Mouse (Mus musculus): ENCODE measurements around the gene 4930563M21Rik.
"Not testable (repeated sequence)": the region's sequence is repeated elsewhere in the genome, so short reads cannot be mapped to it uniquely, and the experiment has no call there.

Gene 4930563M21Rik

DNA sequence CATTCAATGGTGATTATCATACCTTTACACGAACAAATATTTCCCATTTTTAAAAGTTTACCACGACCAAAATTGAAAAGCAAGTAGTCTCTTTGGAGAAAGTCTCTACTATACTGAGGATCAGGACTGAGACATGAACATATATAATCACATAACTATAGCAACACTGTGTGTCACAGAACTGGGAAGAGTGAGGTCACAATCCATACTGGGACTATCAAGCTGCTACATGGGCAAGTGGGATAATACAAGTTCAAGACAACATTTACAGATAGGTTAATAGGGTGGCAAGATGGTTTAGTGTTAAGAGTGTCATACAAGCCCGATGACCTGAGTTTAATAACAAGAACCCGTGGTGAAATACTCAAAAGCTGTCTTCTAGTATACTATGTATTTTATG, at the start of gene 4930563M21Rik:
Gene 4930563M21Rik, minus strand, starts transcription at position 101 of the 400 bp plus-strand sequence.
- in situ Hi-C loops (cut with MboI, MseI) = no loop called here

DNA sequence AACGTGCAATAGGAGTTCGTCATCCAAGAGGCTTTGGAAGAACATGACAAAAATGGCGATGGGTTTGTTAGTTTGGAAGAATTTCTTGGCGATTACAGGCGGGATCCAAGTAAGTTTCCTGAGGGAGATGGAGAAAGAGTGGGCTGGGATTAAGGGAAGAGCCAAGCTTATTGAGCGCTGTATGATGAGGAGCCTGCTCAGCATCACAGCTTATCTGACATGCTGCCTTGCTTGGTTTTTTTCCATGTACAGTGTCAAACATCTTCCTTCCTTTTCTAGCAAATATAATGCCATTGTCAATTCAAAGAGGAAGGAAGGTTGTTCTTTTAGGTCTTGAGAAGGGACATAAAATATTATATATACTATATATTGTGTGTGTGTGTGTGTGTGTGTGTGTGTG, 45.8 kb upstream of the 4930563M21Rik start:
- in situ Hi-C loops (cut with MboI, MseI) = no loop called here

DNA sequence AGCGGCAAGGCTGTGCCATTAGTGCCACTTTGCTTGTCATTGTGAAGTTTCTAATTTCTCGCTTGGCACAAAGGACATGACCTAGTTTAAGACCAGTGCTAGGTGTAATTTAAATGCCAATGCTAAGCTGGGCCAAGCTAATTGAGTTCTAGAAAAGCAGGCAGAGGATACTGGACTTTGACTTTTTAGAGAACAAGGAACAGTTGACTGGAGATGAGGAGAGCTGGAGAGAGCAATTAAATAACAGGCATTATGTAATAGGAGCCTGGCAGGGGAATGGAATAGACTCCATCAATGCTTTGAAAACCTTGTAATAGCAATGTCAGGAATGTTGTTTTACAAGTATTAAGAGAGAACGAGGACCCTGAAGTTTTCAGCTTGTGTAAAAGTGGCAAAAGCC, 43.4 kb upstream of the 4930563M21Rik start:
- in situ Hi-C loops (cut with MboI, MseI) = no loop called here

- in situ Hi-C loops (cut with MboI, MseI) = no loop called here
These were observed 31.9 kb upstream of the 4930563M21Rik start for GRCm38 (mm10) chr9:56042181-56042621.

- in situ Hi-C loops (cut with MboI, MseI) = no loop called here
These were observed 31.2 kb upstream of the 4930563M21Rik start, which contains the start of gene Rcn2 for GRCm38 (mm10) chr9:56041372-56042180. TSS of gene Rcn2 (plus strand) at chr9:56041845.

DNA sequence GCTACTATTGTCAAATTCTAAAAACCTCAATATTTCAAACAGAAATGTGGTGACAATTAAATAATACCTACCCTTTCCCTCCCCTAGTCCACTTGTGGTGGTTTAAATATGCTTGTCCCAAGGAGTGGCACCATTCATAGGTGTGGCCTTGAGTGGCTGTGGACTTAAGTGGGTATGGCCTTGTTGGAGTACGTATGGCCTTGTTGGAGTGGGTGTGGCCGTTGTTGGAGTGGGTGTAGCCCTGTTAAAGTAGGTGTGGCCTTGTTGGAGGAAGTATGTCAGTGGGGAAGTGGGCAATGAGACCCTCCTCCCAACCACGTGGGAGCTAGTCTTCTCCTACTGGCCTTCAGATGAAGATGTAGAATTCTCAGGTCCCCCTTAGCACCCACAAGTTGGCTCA, 21.9 kb upstream of the 4930563M21Rik start:
- in situ Hi-C loops (cut with MboI, MseI) = no loop called here

DNA sequence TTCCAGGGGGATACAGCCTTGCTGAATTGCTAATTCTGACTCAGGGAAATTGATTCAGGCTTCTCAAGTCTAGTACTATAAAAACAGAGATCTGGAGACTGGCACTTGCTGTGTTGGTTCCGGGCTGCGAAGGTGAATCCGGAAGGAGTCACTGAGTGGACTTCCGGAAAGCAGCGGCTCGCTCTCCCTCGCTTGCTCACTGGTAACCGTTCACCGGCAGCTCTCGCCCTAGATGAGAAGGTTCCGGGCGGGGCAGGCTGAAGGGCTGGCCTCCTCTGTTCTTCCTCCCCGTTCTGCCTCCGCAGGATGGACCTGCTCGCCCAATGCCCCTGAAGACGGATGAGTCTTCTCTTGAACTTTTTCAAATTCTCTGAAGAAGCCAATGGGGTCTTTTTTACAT, 16.9 kb upstream of the 4930563M21Rik start:
- in situ Hi-C loops (cut with MboI, MseI) = no loop called here

GRCm38 (mm10) chr9:56024772-56025171, 14.4 kb upstream of the 4930563M21Rik start:
- in situ Hi-C loops (cut with MboI, MseI) = no loop called here

DNA sequence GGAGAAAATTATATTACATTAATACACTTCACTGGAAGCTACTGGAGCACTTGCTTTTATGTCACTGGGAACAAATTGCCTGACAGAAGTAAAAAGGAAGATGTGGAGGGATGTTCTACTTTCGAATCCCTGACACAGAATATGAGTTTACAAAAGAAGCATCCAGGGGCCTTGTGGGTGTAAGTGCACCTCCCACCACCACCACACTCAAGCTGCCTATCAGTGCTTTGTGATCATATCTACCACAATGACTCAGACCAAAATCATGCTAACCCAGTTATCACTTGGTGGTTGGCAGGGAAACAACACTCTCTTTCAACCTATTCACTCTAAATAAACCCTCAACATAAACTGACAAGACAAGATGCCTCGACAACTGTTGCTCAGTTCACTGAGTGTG, 5.7 kb downstream of the 4930563M21Rik start:
- in situ Hi-C loops (cut with MboI, MseI) = not testable (repeated sequence)

DNA sequence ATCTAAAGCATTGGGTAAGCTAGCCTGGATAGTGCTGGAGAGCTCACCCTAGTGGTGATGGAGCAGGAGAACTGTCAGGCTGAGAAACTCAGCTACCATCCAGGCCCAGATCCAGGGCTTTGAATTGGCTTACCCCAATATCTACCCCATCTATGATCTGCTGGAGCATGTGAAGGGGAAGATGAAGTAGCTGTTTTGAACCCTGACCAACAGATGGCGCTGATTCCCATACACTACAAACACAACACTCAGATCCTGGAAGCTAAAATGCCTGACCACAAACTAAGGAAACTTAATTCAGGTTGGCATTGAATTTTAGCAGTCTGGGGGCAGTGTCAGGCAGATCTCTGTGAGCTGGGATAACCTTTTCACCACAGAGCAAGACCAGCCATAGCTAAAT, 63.5 kb downstream of the 4930563M21Rik start:
- in situ Hi-C loops (cut with MboI, MseI) = no loop called here

- in situ Hi-C loops (cut with MboI, MseI) = no loop called here
These were observed 69.0 kb downstream of the 4930563M21Rik start for GRCm38 (mm10) chr9:55941356-55941755.

- in situ Hi-C loops (cut with MboI, MseI) = no loop called here
These were observed 71.7 kb downstream of the 4930563M21Rik start for GRCm38 (mm10) chr9:55938618-55938985.

- in situ Hi-C loops (cut with MboI, MseI) = no loop called here
These were observed 72.4 kb downstream of the 4930563M21Rik start, which contains the start of gene Scaper for GRCm38 (mm10) chr9:55937664-55938617. TSS of gene Scaper (minus strand) at chr9:55938119.

- in situ Hi-C loops (cut with MboI, MseI) = no loop called here
These were observed 73.1 kb downstream of the 4930563M21Rik start for GRCm38 (mm10) chr9:55937224-55937663.

- in situ Hi-C loops (cut with MboI, MseI) = no loop called here
These were observed 77.9 kb downstream of the 4930563M21Rik start for GRCm38 (mm10) chr9:55932482-55932881.

- in situ Hi-C loops (cut with MboI, MseI) = loop anchor here (25.0 kb wide), 1 partner anchor 481 kb away; no protein-coding TSS in a partner anchor
These were observed 91.8 kb downstream of the 4930563M21Rik start for GRCm38 (mm10) chr9:55918579-55918978.

DNA sequence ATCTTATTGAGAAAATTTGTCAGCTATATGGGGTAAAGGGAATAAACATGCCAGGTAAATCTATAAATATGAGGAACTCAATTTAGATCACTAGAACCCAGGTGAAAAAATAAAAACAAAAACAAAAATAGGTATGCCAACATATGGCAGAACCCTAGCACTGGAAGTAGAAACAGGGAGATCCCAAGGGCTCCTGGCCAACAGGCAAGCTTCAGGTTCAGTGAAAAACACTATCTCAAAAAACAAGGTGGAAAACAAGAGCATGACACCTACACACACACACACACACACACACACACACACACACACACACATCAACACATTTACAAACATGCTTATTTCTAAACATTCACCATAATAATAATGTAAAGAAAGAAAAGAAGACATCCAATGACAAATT, 93.6 kb downstream of the 4930563M21Rik start:
- in situ Hi-C loops (cut with MboI, MseI) = loop anchor here (25.0 kb wide), 1 partner anchor 479 kb away; no protein-coding TSS in a partner anchor

Measured in T-helper 2 cell (primary cell).